Mouse (Mus musculus): Measurements from ENCODE around the gene Arl4c.
"Not testable (repeated sequence)": the region's sequence is repeated elsewhere in the genome, so short reads cannot be mapped to it uniquely, and the experiment has no call there.

Arl4c gene

GRCm38 (mm10) chr1:88654521-88655472, 47.2 kb downstream of the Arl4c start:
- DNase-seq = no peak

GRCm38 (mm10) chr1:88653614-88654520, 48.2 kb downstream of the Arl4c start:
- no peak for DNase-seq

GRCm38 (mm10) chr1:88652682-88653081, 49.3 kb downstream of the Arl4c start:
- no peak for DNase-seq

- DNase-seq = no peak
These were observed 50.4 kb downstream of the Arl4c start for GRCm38 (mm10) chr1:88651668-88652067.

- DNase-seq = no peak
These were observed 53.3 kb downstream of the Arl4c start for GRCm38 (mm10) chr1:88648742-88649141.

- no peak for DNase-seq
These were observed 56.4 kb downstream of the Arl4c start for GRCm38 (mm10) chr1:88645599-88646119.

- no peak for DNase-seq
These were observed 57.6 kb downstream of the Arl4c start for GRCm38 (mm10) chr1:88644417-88644816.

GRCm38 (mm10) chr1:88643181-88643823, 58.7 kb downstream of the Arl4c start:
- DNase-seq = no peak

GRCm38 (mm10) chr1:88642735-88643134, 59.3 kb downstream of the Arl4c start:
- DNase-seq = no peak

- DNase-seq = no peak
These were observed 60.3 kb downstream of the Arl4c start for GRCm38 (mm10) chr1:88641678-88642215.

- no peak for DNase-seq
These were observed 60.8 kb downstream of the Arl4c start for GRCm38 (mm10) chr1:88641194-88641593.

GRCm38 (mm10) chr1:88639432-88640281, 62.4 kb downstream of the Arl4c start:
- no peak for DNase-seq

- DNase-seq = no peak
These were observed 63.4 kb downstream of the Arl4c start for GRCm38 (mm10) chr1:88638622-88639021.

GRCm38 (mm10) chr1:88636579-88637161, 65.4 kb downstream of the Arl4c start:
- not testable (repeated sequence) for DNase-seq

GRCm38 (mm10) chr1:88635659-88636058, 66.4 kb downstream of the Arl4c start:
- no peak for DNase-seq

- no peak for DNase-seq
These were observed 69.2 kb downstream of the Arl4c start for GRCm38 (mm10) chr1:88632851-88633250.

- DNase-seq = no peak
These were observed 72.0 kb downstream of the Arl4c start for GRCm38 (mm10) chr1:88629966-88630488.

GRCm38 (mm10) chr1:88625190-88625589, 76.8 kb downstream of the Arl4c start:
- no peak for DNase-seq

GRCm38 (mm10) chr1:88624376-88624775, 77.6 kb downstream of the Arl4c start:
- no peak for DNase-seq

- no peak for DNase-seq
These were observed 78.4 kb downstream of the Arl4c start for GRCm38 (mm10) chr1:88623541-88624115.

All from cerebellum, adult 8-10 months (tissue).